Mouse (Mus musculus) neural tube, embryonic 13.5 days (tissue): ENCODE measurements around the gene Hspa1b. TPM values are rescaled to one million over a fixed set of nuclear protein-coding genes. Genes with fewer than 3 reads are reported as not detected.
"Not testable (repeated sequence)": the region's sequence is repeated elsewhere in the genome, so short reads cannot be mapped to it uniquely, and the experiment has no call there.

ENCODE experiments used
- ATAC-seq: fragments of 200-750 bp; cut with Nextera tagmentation; 2 replicates; pipeline ENCODE4 v1.8.0; 2017; ENCODE audit warnings: low read depth, mild to moderate bottlenecking, moderate TSS enrichment, moderate library complexity
- H3K27ac ChIP-seq: fragments of 300-500 bp; sonication (generic); replicated peaks from 2 replicates; pipeline ENCODE4 v1.5.1; 2015; ENCODE audit warnings: moderate library complexity, mild to moderate bottlenecking, inconsistent platforms
- H3K27me3 ChIP-seq: fragments of 300-500 bp; sonication (generic); 2 replicates; pipeline ENCODE4 v1.6.1; 2015; ENCODE audit warnings: mild to moderate bottlenecking, inconsistent platforms
- H3K36me3 ChIP-seq: fragments of 300-500 bp; sonication (generic); 2 replicates; pipeline ENCODE4 v1.6.1; 2015; ENCODE audit warnings: mild to moderate bottlenecking, inconsistent platforms
- H3K4me1 ChIP-seq: fragments of 300-500 bp; sonication (generic); replicated peaks from 2 replicates; pipeline ENCODE4 v1.6.1; 2015; ENCODE audit warnings: inconsistent platforms
- H3K4me2 ChIP-seq: fragments of 300-500 bp; sonication (generic); 2 replicates; pipeline ENCODE4 v1.6.1; 2015; ENCODE audit warnings: inconsistent platforms, mild to moderate bottlenecking, moderate library complexity
- H3K4me3 ChIP-seq: fragments of 300-500 bp; sonication (generic); 2 replicates; pipeline ENCODE4 v1.5.1; 2015; ENCODE audit warnings: mild to moderate bottlenecking, inconsistent platforms
- H3K9ac ChIP-seq: fragments of 300-500 bp; sonication (generic); 2 replicates; pipeline ENCODE4 v1.6.1; 2015; ENCODE audit warnings: moderate library complexity, mild to moderate bottlenecking, inconsistent platforms
- H3K9me3 ChIP-seq: fragments of 300-500 bp; sonication (generic); 2 replicates; pipeline ENCODE4 v1.6.1; 2016; ENCODE audit warnings: inconsistent platforms
- WGBS: fragments of 180-500 bp; shearing (Covaris S2); methylation state at CpG from one replicate; pipeline ENCODE4 v1.1.7; 2015; 5-methylcytosine and 5-hydroxymethylcytosine counted together
- polyA plus RNA-seq: library from polyadenylated mRNA; unstranded; fragments of >200 nt; fragmentation: Nextera tagmentation; extraction: Ambion mirVana; gene quantifications from 2 replicates; pipeline ENCODE4 v1.2.1, GENCODE M21; 2015

Gene Hspa1b
- polyA plus RNA-seq, 1 experiment from 2014 or later, result 0.38 TPM

DNA sequence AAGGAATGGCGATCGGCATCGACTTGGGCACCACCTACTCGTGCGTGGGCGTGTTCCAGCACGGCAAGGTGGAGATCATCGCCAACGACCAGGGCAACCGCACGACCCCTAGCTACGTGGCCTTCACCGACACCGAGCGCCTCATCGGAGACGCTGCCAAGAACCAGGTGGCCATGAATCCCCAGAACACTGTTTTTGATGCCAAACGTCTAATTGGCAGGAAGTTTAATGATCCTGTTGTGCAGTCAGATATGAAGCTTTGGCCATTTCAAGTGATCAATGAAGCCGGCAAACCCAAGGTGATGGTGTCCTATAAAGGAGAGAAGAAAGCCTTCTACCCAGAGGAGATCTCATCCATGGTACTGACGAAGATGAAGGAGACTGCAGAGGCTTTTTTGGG is 18.0 kb upstream of the Hspa1b start:
- Histone ChIP-seq H3K27me3 (peaks cover 16% of the 10 kb centered on the region), H3K36me3 (no peaks in the 10 kb centered on the region), H3K27ac (no peak overlapping the region), H3K4me3 (no peak overlapping the region), H3K4me2 (no peak overlapping the region), H3K9me3 (no peaks in the 10 kb centered on the region), H3K9ac (no peak overlapping the region), H3K4me1 (peaks cover 20% of the 10 kb centered on the region)
- WGBS, result 94% methylated on average over 20 of the region's 20 CpGs
- ATAC-seq, result no peak

GRCm38 (mm10) chr17:34975581-34976492 is 16.8 kb upstream of the Hspa1b start:
- 82% methylated on average over 3 of the region's 3 CpGs for WGBS
- no peak for ATAC-seq
- H3K9ac ChIP-seq, result no peak overlapping the region

DNA sequence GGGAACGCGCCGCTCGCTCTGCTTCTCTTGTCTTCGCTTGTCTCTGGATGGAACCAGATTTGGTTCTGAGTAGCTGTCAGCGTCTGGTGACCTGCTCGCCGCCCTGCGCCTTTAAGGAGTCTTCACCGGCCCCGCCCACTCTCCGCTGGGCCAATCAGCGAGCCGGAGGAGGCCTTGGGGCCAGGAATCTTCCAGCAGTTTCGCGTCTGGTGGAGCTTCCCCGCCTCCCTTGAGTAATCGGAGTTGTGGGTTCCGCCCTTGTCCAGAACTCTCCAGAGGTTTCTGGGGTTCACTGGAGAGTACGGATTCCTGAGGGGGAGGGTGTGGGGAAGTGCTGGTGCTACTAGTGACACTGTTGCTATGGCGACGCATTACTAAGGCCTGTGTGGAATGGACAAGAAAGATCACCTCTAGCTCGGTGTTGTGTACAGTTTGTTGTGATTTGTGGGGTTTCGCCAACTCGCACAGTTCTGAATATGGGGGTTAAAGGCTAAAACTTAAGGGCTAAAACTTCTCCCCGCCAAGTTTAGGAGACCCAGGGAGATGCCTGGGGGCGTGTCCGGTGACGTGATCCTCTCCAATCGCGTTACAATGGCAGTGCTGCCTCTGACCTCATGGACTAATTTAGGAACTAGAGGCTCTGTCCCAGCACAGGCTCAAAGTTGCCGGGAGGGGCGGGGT is 13.2 kb upstream of the Hspa1b start, which contains the start of the genes Hspa1a and Hspa1l:
Hspa1a (minus strand) TSS at position 88 of the 681 bp plus-strand sequence.
Hspa1l (plus strand) TSS at position 635 of the 681 bp plus-strand sequence.
- H3K9ac ChIP-seq, result peak within 1 kb of the TSS; percentile 58
- not testable (repeated sequence) for H3K27ac ChIP-seq

More at GRCm38 (mm10) chr17:34975581-34976492, 16.8 kb upstream of the Hspa1b start:
- Histone ChIP-seq H3K27ac (no peak overlapping the region), H3K9me3 (no peaks in the 10 kb centered on the region), H3K4me1 (peaks cover 16% of the 10 kb centered on the region), H3K4me2 (no peak overlapping the region), H3K36me3 (no peaks in the 10 kb centered on the region), H3K4me3 (no peak overlapping the region), H3K27me3 (peaks cover 16% of the 10 kb centered on the region)

GRCm38 (mm10) chr17:34971694-34972068 is 12.6 kb upstream of the Hspa1b start:
- not testable (repeated sequence) for H3K27ac ChIP-seq, H3K9ac ChIP-seq, H3K9me3 ChIP-seq, H3K36me3 ChIP-seq, H3K4me1 ChIP-seq
- ATAC-seq, result peak; percentile 45; the same call in 1 of the 2 replicates
- peaks cover 46% of the 10 kb centered on the region for H3K27me3 ChIP-seq
- under 1% methylated on average over 22 of the region's 43 CpGs for WGBS
- peak overlapping the region; percentile 40 for H3K4me3 ChIP-seq
- peak overlapping the region; percentile 78 for H3K4me2 ChIP-seq

More for the DNA sequence above, 13.2 kb upstream of the Hspa1b start, which contains the start of the genes Hspa1a and Hspa1l:
- ATAC-seq, result peak; percentile 92
- Histone ChIP-seq H3K27me3 (peaks cover 45% of the 10 kb centered on the region), H3K4me3 (peak within 1 kb of the TSS; percentile 40), H3K4me2 (peak within 1 kb of the TSS; percentile 78)
- H3K36me3 ChIP-seq, H3K9me3 ChIP-seq, H3K4me1 ChIP-seq: not testable (repeated sequence)
- 1% methylated on average over 29 of the region's 33 CpGs for WGBS

DNA sequence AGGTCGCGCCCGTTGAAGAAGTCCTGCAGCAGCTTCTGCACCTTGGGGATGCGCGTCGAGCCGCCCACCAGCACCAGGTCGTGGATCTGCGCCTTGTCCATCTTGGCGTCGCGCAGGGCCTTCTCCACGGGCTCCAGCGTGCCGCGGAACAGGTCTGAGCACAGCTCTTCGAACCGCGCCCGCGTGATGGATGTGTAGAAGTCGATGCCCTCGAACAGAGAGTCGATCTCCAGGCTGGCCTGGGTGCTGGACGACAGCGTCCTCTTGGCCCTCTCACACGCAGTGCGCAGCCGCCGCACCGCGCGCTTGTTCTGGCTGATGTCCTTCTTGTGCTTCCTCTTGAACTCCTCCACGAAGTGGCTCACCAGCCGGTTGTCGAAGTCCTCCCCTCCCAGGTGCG is 11.8 kb upstream of the Hspa1b start:
- H3K9ac ChIP-seq, H3K9me3 ChIP-seq, H3K36me3 ChIP-seq, H3K4me1 ChIP-seq, H3K4me3 ChIP-seq, H3K4me2 ChIP-seq, ATAC-seq, H3K27ac ChIP-seq: not testable (repeated sequence)
- 30% methylated on average over 26 of the region's 37 CpGs for WGBS
- peaks cover 48% of the 10 kb centered on the region for H3K27me3 ChIP-seq

- not testable (repeated sequence) for H3K9me3 ChIP-seq, ATAC-seq
- 67% methylated on average over 8 of the region's 11 CpGs for WGBS
Observed at GRCm38 (mm10) chr17:34969822-34970221, 10.8 kb upstream of the Hspa1b start, which contains the start of gene Gm20481. Gene Gm20481, plus strand, starts transcription at chr17:34969912.

DNA sequence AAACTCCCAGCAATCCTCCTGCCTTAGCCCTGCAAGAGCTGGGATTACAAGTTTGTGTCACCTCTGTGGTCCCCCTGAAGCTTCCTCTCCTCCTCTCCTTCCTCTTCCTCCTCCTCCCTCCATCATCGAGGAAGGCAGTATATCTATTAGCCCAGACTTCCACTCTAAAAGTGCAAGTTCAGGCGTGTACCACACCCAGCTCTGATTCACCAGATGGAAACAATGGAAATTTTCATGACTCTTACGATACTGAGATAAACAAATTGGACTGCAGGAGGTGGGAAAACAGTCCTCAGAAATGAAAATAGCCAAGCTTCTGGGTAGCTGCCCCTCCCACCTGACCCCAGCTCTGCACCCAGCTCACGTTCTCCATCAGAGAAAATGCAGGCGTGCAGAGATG is 6.6 kb upstream of the Hspa1b start:
- H3K4me2 ChIP-seq, result no peak overlapping the region
- H3K27me3 ChIP-seq, result peaks cover 71% of the 10 kb centered on the region
- ATAC-seq, result no peak
- no peaks in the 10 kb centered on the region for H3K36me3 ChIP-seq
- no peak overlapping the region for H3K27ac ChIP-seq
- 80% methylated on average over 5 of the region's 5 CpGs for WGBS
- H3K4me1 ChIP-seq, result no peaks in the 10 kb centered on the region
- H3K4me3 ChIP-seq, result no peak overlapping the region
- H3K9ac ChIP-seq, result no peak overlapping the region
- no peaks in the 10 kb centered on the region for H3K9me3 ChIP-seq

More at GRCm38 (mm10) chr17:34969822-34970221, 10.8 kb upstream of the Hspa1b start, which contains the start of gene Gm20481:
- H3K9ac ChIP-seq, H3K36me3 ChIP-seq, H3K27ac ChIP-seq, H3K4me2 ChIP-seq, H3K4me1 ChIP-seq, H3K4me3 ChIP-seq: not testable (repeated sequence)
- H3K27me3 ChIP-seq, result peaks cover 57% of the 10 kb centered on the region

- Histone ChIP-seq H3K27me3 (peaks cover 76% of the 10 kb centered on the region), H3K4me3 (no peak overlapping the region), H3K4me2 (no peak overlapping the region), H3K9me3 (no peaks in the 10 kb centered on the region), H3K4me1 (peaks cover 8% of the 10 kb centered on the region), H3K9ac (no peak overlapping the region), H3K27ac (no peak overlapping the region), H3K36me3 (no peaks in the 10 kb centered on the region)
- ATAC-seq, result no peak
- WGBS, result 17% methylated on average over 1 of the region's 1 CpGs
Observed at GRCm38 (mm10) chr17:34964640-34965049, 5.6 kb upstream of the Hspa1b start.

DNA sequence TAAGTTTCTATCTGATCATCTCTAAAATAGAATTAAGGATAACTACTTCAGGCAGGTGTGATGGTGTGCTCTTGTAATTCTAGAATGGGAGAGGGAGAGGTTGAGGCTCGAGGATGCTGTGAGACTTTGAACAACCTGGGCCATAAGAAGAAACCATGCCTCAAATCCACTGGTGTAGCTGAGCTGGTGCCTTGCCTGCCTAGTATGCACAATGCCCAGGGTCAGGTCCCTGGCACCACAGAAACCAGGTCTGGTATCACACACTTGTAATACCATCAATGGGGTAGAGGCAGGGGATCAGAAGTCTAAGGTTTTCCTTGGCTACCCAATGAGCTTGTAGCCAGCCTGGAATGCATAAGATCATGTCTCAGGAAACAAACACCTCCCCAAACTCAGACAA is 3.8 kb upstream of the Hspa1b start:
- Histone ChIP-seq H3K9ac (no peak overlapping the region), H3K36me3 (no peaks in the 10 kb centered on the region), H3K27ac (no peak overlapping the region), H3K4me1 (peaks cover 12% of the 10 kb centered on the region), H3K9me3 (no peaks in the 10 kb centered on the region), H3K4me2 (no peak overlapping the region), H3K4me3 (no peak overlapping the region), H3K27me3 (peaks cover 62% of the 10 kb centered on the region)
- no peak for ATAC-seq
- WGBS, result 50% methylated on average over 1 of the region's 1 CpGs

GRCm38 (mm10) chr17:34962125-34962524 is 3.1 kb upstream of the Hspa1b start:
- peaks cover 12% of the 10 kb centered on the region for H3K4me1 ChIP-seq
- no peaks in the 10 kb centered on the region for H3K36me3 ChIP-seq
- WGBS, result 28% methylated on average over 3 of the region's 3 CpGs
- H3K9ac ChIP-seq, result no peak overlapping the region
- H3K4me2 ChIP-seq, result no peak overlapping the region
- ATAC-seq, result no peak
- H3K27me3 ChIP-seq, result peaks cover 54% of the 10 kb centered on the region
- no peak overlapping the region for H3K27ac ChIP-seq
- no peak overlapping the region for H3K4me3 ChIP-seq
- H3K9me3 ChIP-seq, result no peaks in the 10 kb centered on the region

DNA sequence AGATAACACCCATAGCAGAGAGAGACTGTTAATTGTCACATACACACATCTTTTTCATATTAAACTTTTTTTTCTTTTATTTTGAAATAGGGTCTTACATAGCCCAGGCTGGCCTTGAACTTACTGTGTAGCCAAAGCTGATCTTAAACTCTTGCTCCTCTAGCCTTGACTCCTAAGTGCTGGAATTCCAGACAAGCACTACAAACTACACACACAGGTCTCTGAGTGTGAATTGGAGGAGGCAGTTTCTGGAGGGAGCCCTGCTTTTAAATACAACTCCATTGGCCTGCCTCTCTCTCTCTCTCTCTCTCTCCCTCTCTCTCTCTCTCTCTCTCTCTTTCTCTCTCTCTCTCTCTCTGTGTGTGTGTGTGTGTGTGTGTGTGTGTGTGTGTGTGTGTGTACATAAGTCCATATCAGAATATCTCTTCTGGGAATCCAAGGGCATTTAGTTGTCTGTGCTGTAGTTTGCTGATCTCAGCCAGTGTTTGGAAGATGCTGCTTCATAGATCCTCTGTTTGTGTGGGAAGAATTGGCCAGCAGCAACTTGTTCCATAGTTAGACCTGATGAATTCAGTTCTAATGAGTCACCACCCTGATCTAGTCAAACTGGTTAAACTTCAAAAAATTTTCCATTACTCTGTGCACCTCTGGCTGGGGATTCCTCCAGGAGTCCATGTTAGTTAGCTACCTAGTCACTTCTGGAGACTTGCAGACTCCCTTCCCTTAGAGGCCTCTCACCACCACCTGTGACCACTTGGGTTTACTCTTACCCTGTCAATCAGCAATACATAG is 1.9 kb upstream of the Hspa1b start:
- Histone ChIP-seq H3K4me3 (no peak overlapping the region), H3K27ac (no peak overlapping the region)

More for the DNA sequence above, 1.9 kb upstream of the Hspa1b start:
- no peak overlapping the region for H3K4me2 ChIP-seq
- H3K4me1 ChIP-seq, result peaks cover 12% of the 10 kb centered on the region
- no peak overlapping the region for H3K9ac ChIP-seq
- H3K9me3 ChIP-seq, result no peaks in the 10 kb centered on the region
- no peak for ATAC-seq
- H3K27me3 ChIP-seq, result peaks cover 62% of the 10 kb centered on the region
- H3K36me3 ChIP-seq, result no peaks in the 10 kb centered on the region
